Mouse (Mus musculus): ENCODE results near the gene Pole4. TPM values are rescaled to one million over a fixed set of nuclear protein-coding genes. Genes with fewer than 3 reads are reported as not detected.
"Not testable (repeated sequence)": the region's sequence is repeated elsewhere in the genome, so short reads cannot be mapped to it uniquely, and the experiment has no call there.

Pole4 gene
- polyA plus RNA-seq, 1 experiment from 2014 or later, result 94.6 TPM

DNA sequence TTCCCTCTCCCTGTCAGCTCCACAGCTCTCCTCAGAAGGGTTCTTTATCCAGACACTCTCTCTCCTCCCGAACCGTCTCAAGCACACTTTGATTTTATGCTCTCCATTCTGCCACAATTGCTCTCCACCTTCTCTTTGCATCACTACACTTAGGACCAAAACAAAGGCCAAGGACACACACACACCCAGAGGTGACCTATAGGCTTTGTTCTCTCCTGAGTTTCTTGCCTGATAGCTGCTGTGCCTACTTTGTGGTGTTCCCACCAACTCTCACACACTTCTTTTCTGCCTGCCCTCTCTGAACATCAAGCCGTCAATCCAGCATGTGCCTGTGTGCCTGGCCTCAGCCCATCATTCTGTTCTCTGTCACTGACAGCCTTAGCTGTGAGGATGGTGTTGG, 2.6 kb upstream of the Pole4 start:
- Histone ChIP-seq H3K4me2 (replicated peaks) (no peak overlapping the region), H3K36me3 (no peaks in the 10 kb centered on the region), H3K27ac (no peak overlapping the region), H3K27me3 (no peaks in the 10 kb centered on the region), H3K4me1 (no peaks in the 10 kb centered on the region), H3K9me3 (replicated peaks) (no peaks in the 10 kb centered on the region), H3K4me3 (no peak overlapping the region), H3K9ac (no peak overlapping the region)
- WGBS, result 80% methylated on average over 3 of the region's 3 CpGs
- no peak for ATAC-seq (ENCODE audit: low FRiP score)

- Histone ChIP-seq H3K4me1 (no peaks in the 10 kb centered on the region), H3K4me3 (no peak overlapping the region), H3K4me2 (replicated peaks) (no peak overlapping the region), H3K9me3 (replicated peaks) (no peaks in the 10 kb centered on the region), H3K27ac (no peak overlapping the region), H3K36me3 (no peaks in the 10 kb centered on the region), H3K9ac (no peak overlapping the region), H3K27me3 (no peaks in the 10 kb centered on the region)
- ATAC-seq (ENCODE audit: low FRiP score), result no peak
- WGBS, result 92% methylated on average over 10 of the region's 10 CpGs
These were observed 2.1 kb upstream of the Pole4 start for GRCm38 (mm10) chr6:82707241-82707640.

DNA sequence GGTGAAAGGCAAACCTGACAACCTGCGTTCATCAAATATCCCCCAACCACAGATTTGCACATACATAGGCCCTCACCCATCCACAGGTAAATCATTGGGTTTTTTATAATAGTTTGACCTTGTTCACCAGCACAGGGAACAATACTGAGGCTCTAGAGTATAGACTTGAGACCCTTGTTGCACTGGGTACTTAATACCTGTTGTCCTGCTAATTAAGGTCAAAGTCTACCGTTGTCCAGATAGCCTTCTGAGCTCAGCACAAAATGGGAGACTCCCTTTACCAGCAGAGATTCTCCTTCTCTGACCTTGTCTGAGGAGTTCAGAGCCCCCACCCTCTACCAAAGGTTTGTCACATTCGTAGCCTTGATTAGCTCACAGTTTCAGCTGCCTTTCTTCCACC, 1.5 kb downstream of the Pole4 start:
- Histone ChIP-seq H3K4me1 (0 out of 2 replicates have a peak, but pooled peaks cover 7% of the 10 kb centered on the region), H3K27me3 (no peaks in the 10 kb centered on the region), H3K4me2 (replicated peaks) (no peak overlapping the region), H3K9me3 (replicated peaks) (no peaks in the 10 kb centered on the region), H3K4me3 (no peak overlapping the region), H3K36me3 (no peaks in the 10 kb centered on the region), H3K27ac (no peak overlapping the region), H3K9ac (no peak overlapping the region)
- WGBS, result 89% methylated on average over 3 of the region's 3 CpGs
- ATAC-seq (ENCODE audit: low FRiP score), result no peak

DNA sequence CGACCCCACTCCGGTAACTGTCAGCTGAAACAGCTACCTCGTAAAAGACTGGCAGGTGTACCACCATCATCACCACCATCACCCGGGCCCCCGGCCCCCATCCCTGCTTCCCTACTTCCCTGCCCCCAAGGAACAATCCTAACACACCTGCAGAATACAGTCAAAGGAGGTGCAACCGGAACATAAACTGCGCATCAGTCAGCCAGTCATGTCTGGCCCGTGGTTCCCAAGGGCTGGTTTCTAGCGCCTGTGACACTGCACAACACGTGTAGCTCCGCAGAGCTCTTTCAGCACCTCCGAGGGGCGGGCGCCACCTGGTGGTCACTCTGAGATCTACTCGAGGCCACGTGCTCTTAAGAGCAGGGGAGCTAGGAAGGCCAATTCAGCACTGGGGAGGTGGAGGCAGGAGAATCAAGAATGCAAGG, 2.6 kb downstream of the Pole4 start:
- Histone ChIP-seq H3K27me3 (no peaks in the 10 kb centered on the region), H3K9ac (no peak overlapping the region), H3K9me3 (replicated peaks) (no peaks in the 10 kb centered on the region), H3K4me2 (replicated peaks) (no peak overlapping the region), H3K4me3 (no peak overlapping the region), H3K27ac (no peak overlapping the region), H3K4me1 (0 out of 2 replicates have a peak, but pooled peaks cover 7% of the 10 kb centered on the region), H3K36me3 (no peaks in the 10 kb centered on the region)
- peak; percentile 81 for ATAC-seq (ENCODE audit: low FRiP score)
- 30% methylated on average over 16 of the region's 16 CpGs for WGBS

DNA sequence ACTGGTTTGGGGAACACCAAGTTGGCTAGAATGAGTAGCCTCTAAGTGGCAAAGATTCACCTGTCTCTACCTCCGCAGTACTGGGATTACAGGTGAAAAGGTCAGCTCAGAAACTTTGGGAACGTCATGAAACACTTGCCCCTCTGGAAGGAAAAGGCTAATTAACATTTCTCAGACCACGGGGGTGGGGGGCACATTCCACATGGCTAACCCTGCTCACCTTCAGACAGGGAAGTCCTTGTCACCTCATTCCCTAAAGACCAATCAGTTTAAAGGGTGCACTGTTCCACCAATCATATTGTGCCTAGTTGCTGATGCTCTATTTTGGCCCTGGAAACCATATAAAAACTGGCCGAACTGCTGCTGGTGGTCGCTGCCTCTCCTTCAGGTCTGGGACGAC, 3.9 kb downstream of the Pole4 start:
- WGBS, result 80% methylated on average over 6 of the region's 6 CpGs
- H3K4me2 ChIP-seq (replicated peaks), result no peak overlapping the region
- H3K4me1 ChIP-seq, result 0 out of 2 replicates have a peak, but pooled peaks cover 7% of the 10 kb centered on the region
- no peaks in the 10 kb centered on the region for H3K36me3 ChIP-seq
- H3K27ac ChIP-seq, result no peak overlapping the region
- H3K4me3 ChIP-seq, result no peak overlapping the region
- ATAC-seq (ENCODE audit: low FRiP score), result no peak
- H3K27me3 ChIP-seq, result no peaks in the 10 kb centered on the region
- H3K9ac ChIP-seq, result no peak overlapping the region
- no peaks in the 10 kb centered on the region for H3K9me3 ChIP-seq (replicated peaks)

DNA sequence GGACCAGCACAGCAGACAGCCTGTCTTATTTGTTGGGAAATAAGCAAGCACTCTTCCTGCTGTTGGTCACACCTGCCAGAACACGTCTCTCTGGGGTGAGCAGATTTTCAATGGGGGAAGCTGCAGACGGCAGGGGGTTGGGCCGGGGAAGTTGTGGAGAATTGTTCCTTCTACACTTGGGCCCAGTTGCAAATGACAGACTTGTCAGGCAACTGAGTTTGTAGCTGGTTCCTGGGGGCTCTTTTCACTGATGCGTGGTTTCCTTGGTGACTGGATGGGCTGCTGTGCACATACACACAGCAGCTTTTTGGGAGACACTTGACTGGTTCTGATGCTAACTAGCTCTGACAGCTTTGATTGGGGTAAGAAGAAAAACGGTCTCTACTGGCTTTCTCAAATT, 5.3 kb downstream of the Pole4 start:
- 0 out of 2 replicates have a peak, but pooled peaks cover 7% of the 10 kb centered on the region for H3K4me1 ChIP-seq
- no peak overlapping the region for H3K9ac ChIP-seq
- H3K27me3 ChIP-seq, result no peaks in the 10 kb centered on the region
- no peaks in the 10 kb centered on the region for H3K9me3 ChIP-seq (replicated peaks)
- H3K27ac ChIP-seq, result no peak overlapping the region
- WGBS, result 19% methylated on average over 5 of the region's 5 CpGs
- H3K36me3 ChIP-seq, result no peaks in the 10 kb centered on the region
- H3K4me3 ChIP-seq, result no peak overlapping the region
- no peak for ATAC-seq (ENCODE audit: low FRiP score)
- no peak overlapping the region for H3K4me2 ChIP-seq (replicated peaks)

DNA sequence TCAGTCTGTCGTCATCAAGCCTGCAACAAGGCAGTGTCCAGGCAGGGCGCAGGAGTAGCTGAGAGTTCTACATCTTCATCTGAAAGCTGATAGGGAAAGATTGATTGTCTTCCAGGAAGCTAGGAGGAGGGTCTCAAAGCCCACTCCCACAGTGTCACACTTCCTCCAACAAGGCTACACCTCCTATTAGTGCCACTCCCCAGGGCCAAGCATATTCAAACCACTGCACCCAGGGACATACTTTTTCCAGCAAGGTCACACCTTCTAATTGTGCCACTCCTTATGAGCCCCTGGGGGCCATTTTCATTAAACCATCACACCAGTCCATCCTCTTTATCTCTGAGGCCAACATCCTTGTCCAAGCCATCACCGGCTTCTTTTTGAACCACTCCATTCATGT, 8.4 kb downstream of the Pole4 start:
- 92% methylated on average over 3 of the region's 3 CpGs for WGBS
- no peak overlapping the region for H3K4me3 ChIP-seq
- no peaks in the 10 kb centered on the region for H3K9me3 ChIP-seq (replicated peaks)
- H3K4me2 ChIP-seq (replicated peaks), result no peak overlapping the region
- no peak overlapping the region for H3K27ac ChIP-seq
- 0 out of 2 replicates have a peak, but pooled peaks cover 9% of the 10 kb centered on the region for H3K4me1 ChIP-seq
- H3K27me3 ChIP-seq, result no peaks in the 10 kb centered on the region
- H3K9ac ChIP-seq, result no peak overlapping the region
- no peak for ATAC-seq (ENCODE audit: low FRiP score)
- no peaks in the 10 kb centered on the region for H3K36me3 ChIP-seq

DNA sequence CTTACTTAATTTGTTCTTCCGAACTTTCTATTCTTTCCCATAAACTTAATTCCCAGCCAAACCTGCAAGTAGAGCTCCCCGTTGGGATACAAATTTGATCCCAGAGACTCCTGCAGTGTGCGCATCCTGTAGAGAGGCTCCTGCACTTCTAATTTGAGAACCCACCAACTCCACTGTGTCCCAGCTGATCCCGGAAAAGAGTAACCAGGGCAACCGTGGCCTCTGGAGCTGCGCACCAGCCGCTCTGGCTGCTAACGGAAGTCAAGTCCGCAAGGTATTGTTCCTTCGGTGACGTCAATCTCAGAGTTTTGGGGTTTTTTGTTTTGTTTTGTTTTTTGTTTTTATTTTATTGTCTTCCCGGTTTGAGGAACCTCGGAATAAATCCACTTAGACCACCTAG, 10.5 kb downstream of the Pole4 start:
- Histone ChIP-seq H3K27ac (no peak overlapping the region), H3K27me3 (no peaks in the 10 kb centered on the region), H3K4me2 (replicated peaks) (no peak overlapping the region), H3K4me3 (no peak overlapping the region), H3K9me3 (replicated peaks) (no peaks in the 10 kb centered on the region), H3K36me3 (no peaks in the 10 kb centered on the region), H3K4me1 (0 out of 2 replicates have a peak, but pooled peaks cover 4% of the 10 kb centered on the region), H3K9ac (no peak overlapping the region)
- ATAC-seq (ENCODE audit: low FRiP score), result no peak
- WGBS, result 54% methylated on average over 13 of the region's 13 CpGs

- no peak for ATAC-seq (ENCODE audit: low FRiP score)
- no peaks in the 10 kb centered on the region for H3K27me3 ChIP-seq
- H3K27ac ChIP-seq, result no peak overlapping the region
- H3K4me2 ChIP-seq (replicated peaks), result no peak overlapping the region
- H3K4me3 ChIP-seq, result no peak overlapping the region
- H3K36me3 ChIP-seq, result no peaks in the 10 kb centered on the region
- no peak overlapping the region for H3K9ac ChIP-seq
- 93% methylated on average over 4 of the region's 4 CpGs for WGBS
- H3K9me3 ChIP-seq (replicated peaks), result no peaks in the 10 kb centered on the region
- no peaks in the 10 kb centered on the region for H3K4me1 ChIP-seq
These were observed 15.7 kb downstream of the Pole4 start for GRCm38 (mm10) chr6:82689474-82689873.

- not testable (repeated sequence) for H3K4me2 ChIP-seq (replicated peaks); H3K27ac ChIP-seq; H3K4me3 ChIP-seq; H3K4me1 ChIP-seq; H3K9ac ChIP-seq; ATAC-seq (ENCODE audit: low FRiP score); H3K27me3 ChIP-seq; H3K36me3 ChIP-seq; H3K9me3 ChIP-seq (replicated peaks)
- WGBS, result 43% methylated on average over 5 of the region's 5 CpGs
These were observed 16.6 kb downstream of the Pole4 start for GRCm38 (mm10) chr6:82688586-82688985.

- Histone ChIP-seq H3K4me3 (no peak overlapping the region), H3K4me2 (replicated peaks) (no peak overlapping the region), H3K27me3 (no peaks in the 10 kb centered on the region), H3K36me3 (no peaks in the 10 kb centered on the region), H3K27ac (no peak overlapping the region), H3K9me3 (replicated peaks) (no peaks in the 10 kb centered on the region), H3K9ac (no peak overlapping the region), H3K4me1 (no peaks in the 10 kb centered on the region)
- ATAC-seq (ENCODE audit: low FRiP score), result no peak
These were observed 21.0 kb downstream of the Pole4 start for GRCm38 (mm10) chr6:82684136-82684535.

- 88% methylated on average over 2 of the region's 2 CpGs for WGBS
- not testable (repeated sequence) for H3K4me2 ChIP-seq (replicated peaks); H3K4me3 ChIP-seq; H3K9ac ChIP-seq; ATAC-seq (ENCODE audit: low FRiP score); H3K27me3 ChIP-seq; H3K36me3 ChIP-seq; H3K9me3 ChIP-seq (replicated peaks); H3K27ac ChIP-seq; H3K4me1 ChIP-seq
These were observed 25.9 kb downstream of the Pole4 start for GRCm38 (mm10) chr6:82679286-82679685.

- not testable (repeated sequence) for H3K4me2 ChIP-seq (replicated peaks); H3K27me3 ChIP-seq; H3K4me1 ChIP-seq; H3K36me3 ChIP-seq; H3K4me3 ChIP-seq; H3K27ac ChIP-seq; H3K9ac ChIP-seq; ATAC-seq (ENCODE audit: low FRiP score); H3K9me3 ChIP-seq (replicated peaks)
- 80% methylated on average over 3 of the region's 3 CpGs for WGBS
These were observed 27.5 kb downstream of the Pole4 start for GRCm38 (mm10) chr6:82677629-82678028.

GRCm38 (mm10) chr6:82666480-82666879, 38.7 kb downstream of the Pole4 start:
- no peak for ATAC-seq (ENCODE audit: low FRiP score)
- no peaks in the 10 kb centered on the region for H3K36me3 ChIP-seq
- no peak overlapping the region for H3K4me2 ChIP-seq (replicated peaks)
- H3K4me1 ChIP-seq, result no peaks in the 10 kb centered on the region
- H3K4me3 ChIP-seq, result no peak overlapping the region
- no peaks in the 10 kb centered on the region for H3K27me3 ChIP-seq
- no peak overlapping the region for H3K27ac ChIP-seq
- H3K9ac ChIP-seq, result no peak overlapping the region
- H3K9me3 ChIP-seq (replicated peaks), result no peaks in the 10 kb centered on the region

All from hindbrain, embryonic 12.5 days (tissue).